Mouse (Mus musculus) megakaryocyte, embryonic 14.5 days (primary cell): Measurements from ENCODE around the gene Usp46.

ENCODE experiments used
- FLI1 ChIP-seq: IDR thresholded peaks from 2 replicates; pipeline ENCODE4 v1.6.1; 2012; ENCODE audit warnings: low read length, inconsistent platforms, mixed read lengths
- GATA1 ChIP-seq: IDR thresholded peaks from 3 replicates; pipeline ENCODE4 v1.6.1; 2012; ENCODE audit warnings: mixed read lengths, low read length, inconsistent platforms, borderline replicate concordance

- TF ChIP-seq GATA1 (no peak), FLI1 (no peak)
These were observed 73.4 kb downstream of the Usp46 start for GRCm38 (mm10) chr5:73994850-73995249.
